Mouse (Mus musculus): ENCODE measurements at regions not wholly inside any gene's neighbourhood (a gene's known extent, or its start where the extent isn't known, plus 50 kb on each side); places are given as distances from the start of the nearest gene placed in this dataset.

- WGBS, result 91% methylated on average over 6 of the region's 6 CpGs
- H3K4me1 ChIP-seq (ENCODE audit: control insufficient read depth, insufficient read depth, insufficient read length), result no peaks in the 10 kb centered on the region
- H3K36me3 ChIP-seq (ENCODE audit: control insufficient read depth, insufficient read depth, low read length), result no peaks in the 10 kb centered on the region
- TF ChIP-seq POLR2A (IDR thresholded peaks at IDR 0.05; ENCODE audit: low read depth, low read length) (no peak), CTCF (IDR thresholded peaks at IDR 0.05; ENCODE audit: extremely low read depth, insufficient read depth, insufficient read length, insufficient replicate concordance) (no peak)
- no peaks in the 10 kb centered on the region for H3K27me3 ChIP-seq (ENCODE audit: control insufficient read depth, insufficient read depth, low read length)
- H3K27ac ChIP-seq (ENCODE audit: insufficient read depth, low read length), result no peak overlapping the region
- no peak overlapping the region for H3K4me3 ChIP-seq (ENCODE audit: extremely low read depth, insufficient read depth, insufficient read length)
- no peak for DNase-seq (ENCODE audit: low read depth in 1 of 2, low spot score in 2 of 2)
These were observed 51.2 kb upstream of the Pja2 start for GRCm38 (mm10) chr17:64382894-64383293.

- TF ChIP-seq CTCF (IDR thresholded peaks at IDR 0.05; ENCODE audit: extremely low read depth, insufficient read depth, insufficient read length, insufficient replicate concordance) (no peak), POLR2A (IDR thresholded peaks at IDR 0.05; ENCODE audit: low read depth, low read length) (no peak)
- 92% methylated on average over 11 of the region's 11 CpGs for WGBS
- Histone ChIP-seq H3K27ac (ENCODE audit: insufficient read depth, low read length) (no peak overlapping the region), H3K4me3 (ENCODE audit: extremely low read depth, insufficient read depth, insufficient read length) (no peak overlapping the region), H3K4me1 (ENCODE audit: control insufficient read depth, insufficient read depth, insufficient read length) (no peaks in the 10 kb centered on the region), H3K36me3 (ENCODE audit: control insufficient read depth, insufficient read depth, low read length) (no peaks in the 10 kb centered on the region), H3K27me3 (ENCODE audit: control insufficient read depth, insufficient read depth, low read length) (no peaks in the 10 kb centered on the region)
- DNase-seq (ENCODE audit: low read depth in 1 of 2, low spot score in 2 of 2), result no peak
These were observed 51.9 kb upstream of the Pja2 start for GRCm38 (mm10) chr17:64383600-64383999.

GRCm38 (mm10) chr17:64390349-64390748 is 58.6 kb upstream of the Pja2 start:
- DNase-seq (ENCODE audit: low read depth in 1 of 2, low spot score in 2 of 2), result no peak
- H3K4me3 ChIP-seq (ENCODE audit: extremely low read depth, insufficient read depth, insufficient read length), result no peak overlapping the region
- H3K27ac ChIP-seq (ENCODE audit: insufficient read depth, low read length), result no peak overlapping the region
- no peaks in the 10 kb centered on the region for H3K36me3 ChIP-seq (ENCODE audit: control insufficient read depth, insufficient read depth, low read length)
- TF ChIP-seq POLR2A (IDR thresholded peaks at IDR 0.05; ENCODE audit: low read depth, low read length), result no peak
- TF ChIP-seq CTCF (IDR thresholded peaks at IDR 0.05; ENCODE audit: extremely low read depth, insufficient read depth, insufficient read length, insufficient replicate concordance), result no peak
- no peaks in the 10 kb centered on the region for H3K27me3 ChIP-seq (ENCODE audit: control insufficient read depth, insufficient read depth, low read length)
- H3K4me1 ChIP-seq (ENCODE audit: control insufficient read depth, insufficient read depth, insufficient read length), result no peaks in the 10 kb centered on the region
- WGBS, result 90% methylated on average over 1 of the region's 1 CpGs

- Histone ChIP-seq H3K4me1 (ENCODE audit: control insufficient read depth, insufficient read depth, insufficient read length) (no peaks in the 10 kb centered on the region), H3K36me3 (ENCODE audit: control insufficient read depth, insufficient read depth, low read length) (no peaks in the 10 kb centered on the region), H3K27ac (ENCODE audit: insufficient read depth, low read length) (no peak overlapping the region), H3K27me3 (ENCODE audit: control insufficient read depth, insufficient read depth, low read length) (no peaks in the 10 kb centered on the region), H3K4me3 (ENCODE audit: extremely low read depth, insufficient read depth, insufficient read length) (no peak overlapping the region)
- no peak for TF ChIP-seq POLR2A (IDR thresholded peaks at IDR 0.05; ENCODE audit: low read depth, low read length)
- no peak for TF ChIP-seq CTCF (IDR thresholded peaks at IDR 0.05; ENCODE audit: extremely low read depth, insufficient read depth, insufficient read length, insufficient replicate concordance)
- DNase-seq (ENCODE audit: low read depth in 1 of 2, low spot score in 2 of 2), result no peak
- 13% methylated on average over 12 of the region's 12 CpGs for WGBS
These were observed 65.7 kb upstream of the Pja2 start for GRCm38 (mm10) chr17:64397254-64397897.

- H3K4me3 ChIP-seq (ENCODE audit: extremely low read depth, insufficient read depth, insufficient read length), result no peak overlapping the region
- 67% methylated on average over 9 of the region's 9 CpGs for WGBS
- H3K27ac ChIP-seq (ENCODE audit: insufficient read depth, low read length), result no peak overlapping the region
- H3K27me3 ChIP-seq (ENCODE audit: control insufficient read depth, insufficient read depth, low read length), result no peaks in the 10 kb centered on the region
- H3K4me1 ChIP-seq (ENCODE audit: control insufficient read depth, insufficient read depth, insufficient read length), result no peaks in the 10 kb centered on the region
- no peak for DNase-seq (ENCODE audit: low read depth in 1 of 2, low spot score in 2 of 2)
- no peak for TF ChIP-seq CTCF (IDR thresholded peaks at IDR 0.05; ENCODE audit: extremely low read depth, insufficient read depth, insufficient read length, insufficient replicate concordance)
- TF ChIP-seq POLR2A (IDR thresholded peaks at IDR 0.05; ENCODE audit: low read depth, low read length), result no peak
- no peaks in the 10 kb centered on the region for H3K36me3 ChIP-seq (ENCODE audit: control insufficient read depth, insufficient read depth, low read length)
These were observed 66.5 kb upstream of the Pja2 start for GRCm38 (mm10) chr17:64398114-64398692.

- no peak overlapping the region for H3K4me3 ChIP-seq (ENCODE audit: extremely low read depth, insufficient read depth, insufficient read length)
- WGBS, result 23% methylated on average over 3 of the region's 3 CpGs
- no peaks in the 10 kb centered on the region for H3K36me3 ChIP-seq (ENCODE audit: control insufficient read depth, insufficient read depth, low read length)
- DNase-seq (ENCODE audit: low read depth in 1 of 2, low spot score in 2 of 2), result no peak
- H3K27ac ChIP-seq (ENCODE audit: insufficient read depth, low read length), result no peak overlapping the region
- TF ChIP-seq POLR2A (IDR thresholded peaks at IDR 0.05; ENCODE audit: low read depth, low read length) (no peak), CTCF (IDR thresholded peaks at IDR 0.05; ENCODE audit: extremely low read depth, insufficient read depth, insufficient read length, insufficient replicate concordance) (no peak)
- no peaks in the 10 kb centered on the region for H3K4me1 ChIP-seq (ENCODE audit: control insufficient read depth, insufficient read depth, insufficient read length)
- H3K27me3 ChIP-seq (ENCODE audit: control insufficient read depth, insufficient read depth, low read length), result no peaks in the 10 kb centered on the region
These were observed 67.0 kb upstream of the Pja2 start for GRCm38 (mm10) chr17:64398708-64399107.

- no peak for DNase-seq (ENCODE audit: low read depth in 1 of 2, low spot score in 2 of 2)
- no peaks in the 10 kb centered on the region for H3K36me3 ChIP-seq (ENCODE audit: control insufficient read depth, insufficient read depth, low read length)
- no peaks in the 10 kb centered on the region for H3K27me3 ChIP-seq (ENCODE audit: control insufficient read depth, insufficient read depth, low read length)
- TF ChIP-seq CTCF (IDR thresholded peaks at IDR 0.05; ENCODE audit: extremely low read depth, insufficient read depth, insufficient read length, insufficient replicate concordance) (no peak), POLR2A (IDR thresholded peaks at IDR 0.05; ENCODE audit: low read depth, low read length) (no peak)
- whole genome bisulfite sequencing, result 84% methylated on average over 5 of the region's 5 CpGs
- no peak overlapping the region for H3K27ac ChIP-seq (ENCODE audit: insufficient read depth, low read length)
- no peak overlapping the region for H3K4me3 ChIP-seq (ENCODE audit: extremely low read depth, insufficient read depth, insufficient read length)
- no peaks in the 10 kb centered on the region for H3K4me1 ChIP-seq (ENCODE audit: control insufficient read depth, insufficient read depth, insufficient read length)
These were observed 75.1 kb upstream of the Pja2 start for GRCm38 (mm10) chr17:64406742-64407254.
